In genomic region chr2:33895829-33896228, GRCm38 (mm10) we compare ENCODE assay signal across 11 mouse cellular contexts.
"Had no signal": no experiment of that assay in that cellular context is flagged by ENCODE, and none has a peak within 500 bp of the region (broad histone marks: within the 10 kb centered on the region; RNA-seq: fewer than 3 reads in every experiment).

No protein-coding gene starts in this region.

- H3K27ac ChIP-seq: limb, embryonic 12.5 days; lung, embryonic 15.5 days; midbrain, embryonic 13.5 days; neural tube, embryonic 12.5 days had no signal

- H3K36me3 ChIP-seq: limb, embryonic 12.5 days; lung, embryonic 15.5 days; midbrain, embryonic 13.5 days; neural tube, embryonic 12.5 days had no signal

- ATAC-seq: midbrain, embryonic 13.5 days had no signal

- H3K9me3 ChIP-seq: limb, embryonic 12.5 days; lung, embryonic 15.5 days; neural tube, embryonic 12.5 days had no signal

- H3K27me3 ChIP-seq: limb, embryonic 12.5 days; lung, embryonic 15.5 days; midbrain, embryonic 13.5 days; neural tube, embryonic 12.5 days had no signal

- H3K4me3 ChIP-seq: limb, embryonic 12.5 days; lung, embryonic 15.5 days; midbrain, embryonic 13.5 days; neural tube, embryonic 12.5 days had no signal

- H3K4me2 ChIP-seq: limb, embryonic 12.5 days; lung, embryonic 15.5 days; midbrain, embryonic 13.5 days; neural tube, embryonic 12.5 days had no signal

- H3K9ac ChIP-seq: limb, embryonic 12.5 days; lung, embryonic 15.5 days; midbrain, embryonic 13.5 days; neural tube, embryonic 12.5 days had no signal

- DNase-seq: kidney, adult 11 months; kidney, postnatal 14 days; layer of hippocampus, postnatal 36 days; liver; lung, postnatal 36 days; thymus, adult 18-20 months; thymus, postnatal 14 days had no signal

- H3K4me1 ChIP-seq: limb, embryonic 12.5 days; lung, embryonic 15.5 days; midbrain, embryonic 13.5 days; neural tube, embryonic 12.5 days had no signal
